Mouse (Mus musculus): Measurements from ENCODE around the gene Nktr. TPM values are rescaled to one million over a fixed set of nuclear protein-coding genes. Genes with fewer than 3 reads are reported as not detected.
A peak's percentile ranks its signal among the peaks of the same experiment; 100 is the strongest.

Nktr gene
- total and polyA plus RNA-seq, 3 experiments = 23.1 to 33.1 (median 28.7) TPM

DNA sequence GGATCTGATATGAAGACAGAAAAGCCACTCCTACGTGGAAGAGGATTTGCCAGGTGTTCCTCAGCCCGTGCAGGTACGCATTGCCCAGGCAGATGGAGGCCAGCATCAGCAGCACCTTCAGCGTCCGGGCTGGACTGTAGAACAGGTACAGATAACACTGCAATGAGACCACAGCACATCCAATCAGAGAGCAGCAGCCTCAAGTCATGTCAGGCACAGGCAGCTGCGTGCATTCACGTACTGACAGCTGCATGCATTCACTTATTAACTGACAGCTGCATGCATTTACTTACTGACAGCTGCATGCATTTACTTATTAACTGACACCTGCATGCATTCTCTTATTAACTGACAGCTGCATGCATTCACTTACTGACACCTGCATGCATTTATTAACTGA is 34.3 kb upstream of the Nktr start:
- Histone ChIP-seq H3K79me2 (replicated peaks; ENCODE audit: control insufficient read depth, insufficient read depth, low read length) (no peaks in the 10 kb centered on the region), H3K27ac (no peak overlapping the region), H3K27me3 (ENCODE audit: control insufficient read depth, insufficient read depth, low read length) (no peaks in the 10 kb centered on the region), H3K36me3 (ENCODE audit: control insufficient read depth, insufficient read depth, low read length) (no peaks in the 10 kb centered on the region), H3K9ac (ENCODE audit: low read depth, low read length) (no peak overlapping the region), H3K4me1 (ENCODE audit: control insufficient read depth, insufficient read depth, low read length) (no peaks in the 10 kb centered on the region), H3K4me3 (no peak overlapping the region)
- TF ChIP-seq POLR2A (IDR thresholded peaks at IDR 0.05; ENCODE audit: insufficient read depth, low read depth, low read length) (no peak), CTCF (IDR thresholded peaks at IDR 0.05) (no peak), EP300 (IDR thresholded peaks at IDR 0.05; ENCODE audit: insufficient read depth, low read depth, low read length) (no peak)
- no peak for DNase-seq
- intact Hi-C loops (cut with DNase I) = no loop called here
- 85% methylated on average over 7 of the region's 7 CpGs for WGBS

GRCm38 (mm10) chr9:121690200-121690651 is 28.7 kb upstream of the Nktr start:
- H3K9ac ChIP-seq (ENCODE audit: low read depth, low read length) = no peak overlapping the region
- H3K4me3 ChIP-seq = no peak overlapping the region
- H3K27ac ChIP-seq = no peak overlapping the region
- DNase-seq = no peak
- no peak for TF ChIP-seq CTCF (IDR thresholded peaks at IDR 0.05)
- no peak for TF ChIP-seq POLR2A (IDR thresholded peaks at IDR 0.05; ENCODE audit: insufficient read depth, low read depth, low read length)
- no peak for TF ChIP-seq EP300 (IDR thresholded peaks at IDR 0.05; ENCODE audit: insufficient read depth, low read depth, low read length)
- no peaks in the 10 kb centered on the region for H3K4me1 ChIP-seq (ENCODE audit: control insufficient read depth, insufficient read depth, low read length)
- H3K36me3 ChIP-seq (ENCODE audit: control insufficient read depth, insufficient read depth, low read length) = no peaks in the 10 kb centered on the region
- intact Hi-C loops (cut with DNase I) = no loop called here
- H3K27me3 ChIP-seq (ENCODE audit: control insufficient read depth, insufficient read depth, low read length) = no peaks in the 10 kb centered on the region
- 83% methylated on average over 15 of the region's 15 CpGs for WGBS
- H3K79me2 ChIP-seq (replicated peaks; ENCODE audit: control insufficient read depth, insufficient read depth, low read length) = no peaks in the 10 kb centered on the region

DNA sequence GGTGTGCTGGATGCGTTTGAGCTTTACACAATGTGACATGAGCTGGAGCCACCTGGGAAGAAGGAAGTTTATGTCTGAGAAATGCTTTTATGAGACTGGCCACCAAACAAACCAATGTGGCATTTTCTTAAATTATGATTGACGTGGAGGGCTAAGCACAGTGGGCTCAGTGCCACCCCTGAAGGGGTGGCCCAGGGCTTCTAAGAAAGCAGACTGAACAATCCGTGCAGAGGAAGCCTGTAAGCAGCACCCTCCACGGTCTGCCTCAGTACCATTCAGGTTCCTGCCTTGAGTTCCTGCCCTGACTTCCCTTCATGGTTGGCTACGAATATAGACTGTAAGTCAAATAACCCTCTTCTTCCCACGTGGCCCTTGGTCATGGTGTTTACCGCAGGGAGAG is 28.2 kb upstream of the Nktr start:
- no peak for DNase-seq
- Histone ChIP-seq H3K27me3 (ENCODE audit: control insufficient read depth, insufficient read depth, low read length) (no peaks in the 10 kb centered on the region), H3K4me3 (no peak overlapping the region), H3K4me1 (ENCODE audit: control insufficient read depth, insufficient read depth, low read length) (no peaks in the 10 kb centered on the region), H3K36me3 (ENCODE audit: control insufficient read depth, insufficient read depth, low read length) (no peaks in the 10 kb centered on the region), H3K79me2 (replicated peaks; ENCODE audit: control insufficient read depth, insufficient read depth, low read length) (no peaks in the 10 kb centered on the region), H3K27ac (no peak overlapping the region), H3K9ac (ENCODE audit: low read depth, low read length) (no peak overlapping the region)
- WGBS = 92% methylated on average over 7 of the region's 7 CpGs
- no peak for TF ChIP-seq POLR2A (IDR thresholded peaks at IDR 0.05; ENCODE audit: insufficient read depth, low read depth, low read length)
- TF ChIP-seq EP300 (IDR thresholded peaks at IDR 0.05; ENCODE audit: insufficient read depth, low read depth, low read length) = no peak
- no peak for TF ChIP-seq CTCF (IDR thresholded peaks at IDR 0.05)
- intact Hi-C loops (cut with DNase I) = no loop called here

- Histone ChIP-seq H3K27me3 (ENCODE audit: control insufficient read depth, insufficient read depth, low read length) (no peaks in the 10 kb centered on the region), H3K36me3 (ENCODE audit: control insufficient read depth, insufficient read depth, low read length) (no peaks in the 10 kb centered on the region), H3K27ac (no peak overlapping the region), H3K4me1 (ENCODE audit: control insufficient read depth, insufficient read depth, low read length) (no peaks in the 10 kb centered on the region), H3K4me3 (no peak overlapping the region), H3K9ac (ENCODE audit: low read depth, low read length) (no peak overlapping the region), H3K79me2 (replicated peaks; ENCODE audit: control insufficient read depth, insufficient read depth, low read length) (no peaks in the 10 kb centered on the region)
- TF ChIP-seq EP300 (IDR thresholded peaks at IDR 0.05; ENCODE audit: insufficient read depth, low read depth, low read length) = no peak
- no peak for TF ChIP-seq POLR2A (IDR thresholded peaks at IDR 0.05; ENCODE audit: insufficient read depth, low read depth, low read length)
- no peak for TF ChIP-seq CTCF (IDR thresholded peaks at IDR 0.05)
- DNase-seq = no peak
- intact Hi-C loops (cut with DNase I) = no loop called here
- whole genome bisulfite sequencing = 80% methylated on average over 12 of the region's 12 CpGs
Observed at GRCm38 (mm10) chr9:121694736-121695135, 24.2 kb upstream of the Nktr start.

DNA sequence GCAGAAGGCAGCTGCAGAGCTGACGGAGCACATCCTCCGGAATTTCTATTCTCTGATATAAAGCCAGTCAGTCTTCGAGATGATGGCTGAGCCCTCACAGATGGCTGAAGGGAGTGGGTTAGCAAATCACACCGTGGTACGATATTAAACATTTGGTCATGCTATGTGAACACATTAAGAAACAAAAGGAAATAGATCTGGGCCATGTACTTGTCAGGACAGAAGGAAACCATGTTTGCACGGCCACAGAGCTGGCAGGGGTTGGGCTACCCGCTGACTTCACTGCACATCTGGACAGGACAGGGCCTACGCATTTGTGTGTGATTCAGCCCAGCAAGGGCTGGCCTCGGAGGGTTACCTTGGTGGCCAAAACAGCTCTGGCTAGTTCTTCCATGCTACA is 22.3 kb upstream of the Nktr start:
- intact Hi-C loops (cut with DNase I) = no loop called here
- WGBS = 85% methylated on average over 9 of the region's 9 CpGs

GRCm38 (mm10) chr9:121697150-121698049 is 21.6 kb upstream of the Nktr start:
- Histone ChIP-seq H3K36me3 (ENCODE audit: control insufficient read depth, insufficient read depth, low read length) (no peaks in the 10 kb centered on the region), H3K9ac (ENCODE audit: low read depth, low read length) (no peak overlapping the region), H3K27ac (no peak overlapping the region), H3K4me3 (no peak overlapping the region), H3K79me2 (replicated peaks; ENCODE audit: control insufficient read depth, insufficient read depth, low read length) (no peaks in the 10 kb centered on the region), H3K4me1 (ENCODE audit: control insufficient read depth, insufficient read depth, low read length) (no peaks in the 10 kb centered on the region), H3K27me3 (ENCODE audit: control insufficient read depth, insufficient read depth, low read length) (no peaks in the 10 kb centered on the region)
- 100% methylated on average over 1 of the region's 1 CpGs for WGBS
- TF ChIP-seq CTCF (IDR thresholded peaks at IDR 0.05) (peak; percentile 89), EP300 (IDR thresholded peaks at IDR 0.05; ENCODE audit: insufficient read depth, low read depth, low read length) (no peak)
- peak; percentile 46 to 74 for DNase-seq
- intact Hi-C loops (cut with DNase I) = no loop called here

More for the DNA sequence above, 22.3 kb upstream of the Nktr start:
- Histone ChIP-seq H3K27me3 (ENCODE audit: control insufficient read depth, insufficient read depth, low read length) (no peaks in the 10 kb centered on the region), H3K4me3 (no peak overlapping the region), H3K9ac (ENCODE audit: low read depth, low read length) (no peak overlapping the region), H3K4me1 (ENCODE audit: control insufficient read depth, insufficient read depth, low read length) (no peaks in the 10 kb centered on the region), H3K36me3 (ENCODE audit: control insufficient read depth, insufficient read depth, low read length) (no peaks in the 10 kb centered on the region), H3K27ac (no peak overlapping the region), H3K79me2 (replicated peaks; ENCODE audit: control insufficient read depth, insufficient read depth, low read length) (no peaks in the 10 kb centered on the region)
- no peak for TF ChIP-seq CTCF (IDR thresholded peaks at IDR 0.05)
- TF ChIP-seq EP300 (IDR thresholded peaks at IDR 0.05; ENCODE audit: insufficient read depth, low read depth, low read length) = no peak
- TF ChIP-seq POLR2A (IDR thresholded peaks at IDR 0.05; ENCODE audit: insufficient read depth, low read depth, low read length) = no peak
- no peak for DNase-seq

Measured in heart, adult 2 months (tissue).